Mouse (Mus musculus): Measurements from ENCODE around the gene Pkn1. TPM values are rescaled to one million over a fixed set of nuclear protein-coding genes. Genes with fewer than 3 reads are reported as not detected.

The Pkn1 gene
- total and polyA plus RNA-seq, 2 experiments from 2014 or later, result 21.7 to 71.2 TPM

DNA sequence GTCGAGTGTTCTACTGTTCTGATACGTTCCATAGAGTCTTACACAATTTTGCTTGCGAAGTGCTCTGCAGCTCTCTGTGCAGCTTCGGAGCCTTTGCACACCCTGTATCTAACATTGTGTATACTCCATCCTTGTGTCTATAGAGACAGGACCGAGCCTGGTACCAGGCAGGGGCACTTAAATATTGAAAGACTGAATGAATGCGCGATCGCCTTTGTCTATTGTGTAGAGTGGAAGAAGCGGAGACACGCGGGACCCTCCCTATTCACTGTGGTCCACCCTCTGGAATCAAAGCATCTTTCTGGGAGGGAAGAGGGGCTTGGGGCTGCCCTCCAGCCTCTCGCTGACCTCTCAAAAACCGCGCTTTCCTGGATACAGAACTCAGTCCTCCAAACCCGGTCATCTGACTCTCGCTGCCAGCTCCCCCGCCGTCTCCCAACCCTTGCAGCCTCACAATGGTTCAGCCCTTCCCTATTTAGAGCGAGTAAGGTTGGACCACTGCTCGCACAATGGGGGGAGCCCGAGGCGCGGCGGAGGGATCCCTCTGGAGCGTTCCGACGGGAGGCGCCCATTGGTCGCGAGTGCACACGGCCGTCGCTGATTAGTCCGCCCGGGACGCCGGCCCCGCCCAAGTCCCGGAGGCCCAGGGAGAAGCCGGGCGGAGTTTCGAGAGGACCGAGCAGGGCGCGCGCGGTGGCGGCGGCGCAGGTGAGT, 46.8 kb downstream of the Pkn1 start, which contains the start of gene Gipc1:
Gene Gipc1, plus strand, starts transcription at position 648 of the 714 bp plus-strand sequence.
- no peaks in the 10 kb centered on the region for H3K27me3 ChIP-seq (ENCODE audit: insufficient read depth, low read length)
- ATAC-seq (ENCODE audit: low FRiP score) (peak; percentile 96), DNase-seq (ENCODE audit: low spot score) (peak; percentile 99)
- H3K4me3 ChIP-seq (ENCODE audit: low read depth, low read length), result peak within 1 kb of the TSS; percentile 91
- H3K36me3 ChIP-seq (ENCODE audit: insufficient read depth, low read length), result no peaks in the 10 kb centered on the region
- H3K9me3 ChIP-seq (ENCODE audit: low read length), result no peaks in the 10 kb centered on the region
- no peak for TF ChIP-seq CTCF (IDR thresholded peaks at IDR 0.05)
- peak within 1 kb of the TSS; percentile 85 for H3K27ac ChIP-seq (ENCODE audit: low read depth, low read length)
- H3K9ac ChIP-seq (replicated peaks; ENCODE audit: low read length, poor library complexity, severe bottlenecking), result peak within 1 kb of the TSS; percentile 83
- 4% methylated on average over 49 of the region's 50 CpGs for WGBS
- H3K4me2 ChIP-seq (ENCODE audit: low read depth, low read length, poor library complexity, severe bottlenecking), result peak within 1 kb of the TSS; percentile 93
- H3K4me1 ChIP-seq (ENCODE audit: insufficient read depth, low read length), result peaks cover 9% of the 10 kb centered on the region; the same call in 1 of the 2 replicates

GRCm38 (mm10) chr8:83649699-83650098, 49.3 kb downstream of the Pkn1 start:
- no peaks in the 10 kb centered on the region for H3K36me3 ChIP-seq (ENCODE audit: insufficient read depth, low read length)
- no peak overlapping the region for H3K4me3 ChIP-seq (ENCODE audit: low read depth, low read length)
- no peak overlapping the region for H3K9ac ChIP-seq (replicated peaks; ENCODE audit: low read length, poor library complexity, severe bottlenecking)
- no peak for TF ChIP-seq CTCF (IDR thresholded peaks at IDR 0.05)
- H3K4me2 ChIP-seq (ENCODE audit: low read depth, low read length, poor library complexity, severe bottlenecking), result no peak overlapping the region
- no peaks in the 10 kb centered on the region for H3K27me3 ChIP-seq (ENCODE audit: insufficient read depth, low read length)
- H3K27ac ChIP-seq (ENCODE audit: low read depth, low read length), result no peak overlapping the region
- ATAC-seq (ENCODE audit: low FRiP score) (no peak), DNase-seq (ENCODE audit: low spot score) (no peak)
- WGBS, result 95% methylated on average over 6 of the region's 6 CpGs
- H3K4me1 ChIP-seq (ENCODE audit: insufficient read depth, low read length), result peaks cover 9% of the 10 kb centered on the region; the same call in 1 of the 2 replicates
- no peaks in the 10 kb centered on the region for H3K9me3 ChIP-seq (ENCODE audit: low read length)

DNA sequence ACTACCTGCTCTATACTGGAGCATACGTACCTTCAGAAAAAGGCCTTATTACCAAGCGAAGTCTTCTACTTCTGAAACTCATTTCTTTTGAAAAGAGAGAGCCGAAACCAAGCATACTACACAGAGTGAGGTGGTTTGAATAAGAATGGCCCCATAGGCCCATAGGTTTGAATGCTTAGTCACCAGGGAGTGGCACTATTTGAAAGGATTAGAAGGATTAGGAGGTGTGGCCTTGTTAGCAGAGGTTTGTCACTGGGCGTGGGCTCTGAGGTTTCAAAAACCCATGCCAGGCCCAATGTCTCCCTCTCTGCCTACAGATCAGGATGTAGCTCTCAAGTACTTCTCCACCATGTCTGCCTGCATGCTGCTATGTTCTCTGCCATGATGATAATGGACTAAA, 50.9 kb downstream of the Pkn1 start:
- WGBS, result 92% methylated on average over 4 of the region's 4 CpGs
- no peaks in the 10 kb centered on the region for H3K9me3 ChIP-seq (ENCODE audit: low read length)
- ATAC-seq (ENCODE audit: low FRiP score) (no peak), DNase-seq (ENCODE audit: low spot score) (no peak)
- H3K9ac ChIP-seq (replicated peaks; ENCODE audit: low read length, poor library complexity, severe bottlenecking), result no peak overlapping the region
- no peak overlapping the region for H3K4me2 ChIP-seq (ENCODE audit: low read depth, low read length, poor library complexity, severe bottlenecking)
- H3K4me3 ChIP-seq (ENCODE audit: low read depth, low read length), result no peak overlapping the region
- H3K36me3 ChIP-seq (ENCODE audit: insufficient read depth, low read length), result no peaks in the 10 kb centered on the region
- H3K27me3 ChIP-seq (ENCODE audit: insufficient read depth, low read length), result no peaks in the 10 kb centered on the region
- no peaks in the 10 kb centered on the region for H3K4me1 ChIP-seq (ENCODE audit: insufficient read depth, low read length)
- no peak overlapping the region for H3K27ac ChIP-seq (ENCODE audit: low read depth, low read length)
- no peak for TF ChIP-seq CTCF (IDR thresholded peaks at IDR 0.05)

DNA sequence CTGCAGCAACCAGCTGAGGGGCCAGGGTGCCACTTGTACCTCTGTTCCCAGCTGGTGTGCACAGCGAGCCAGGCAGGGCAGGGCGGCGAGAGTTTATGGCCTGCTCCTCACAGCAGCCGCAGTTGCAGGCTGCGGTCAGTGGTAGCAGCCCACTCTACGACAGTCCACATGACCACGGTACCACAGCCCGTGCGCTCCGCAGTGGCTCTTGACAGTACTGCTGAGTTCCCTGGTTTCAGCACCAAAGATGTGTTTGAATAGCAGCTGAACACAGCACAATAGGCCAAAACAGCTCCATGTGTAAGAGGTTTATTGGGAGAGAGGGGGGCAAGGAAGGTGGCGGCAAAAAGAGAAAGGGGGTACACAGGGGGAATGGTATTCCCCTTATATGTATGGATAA, 51.5 kb downstream of the Pkn1 start:
- H3K36me3 ChIP-seq (ENCODE audit: insufficient read depth, low read length), result no peaks in the 10 kb centered on the region
- H3K9me3 ChIP-seq (ENCODE audit: low read length), result no peaks in the 10 kb centered on the region
- no peak overlapping the region for H3K4me2 ChIP-seq (ENCODE audit: low read depth, low read length, poor library complexity, severe bottlenecking)
- H3K4me1 ChIP-seq (ENCODE audit: insufficient read depth, low read length), result no peaks in the 10 kb centered on the region
- H3K4me3 ChIP-seq (ENCODE audit: low read depth, low read length), result no peak overlapping the region
- ATAC-seq (ENCODE audit: low FRiP score) (no peak), DNase-seq (ENCODE audit: low spot score) (no peak)
- no peak overlapping the region for H3K27ac ChIP-seq (ENCODE audit: low read depth, low read length)
- WGBS, result 95% methylated on average over 11 of the region's 11 CpGs
- no peaks in the 10 kb centered on the region for H3K27me3 ChIP-seq (ENCODE audit: insufficient read depth, low read length)
- TF ChIP-seq CTCF (IDR thresholded peaks at IDR 0.05), result no peak
- no peak overlapping the region for H3K9ac ChIP-seq (replicated peaks; ENCODE audit: low read length, poor library complexity, severe bottlenecking)

DNA sequence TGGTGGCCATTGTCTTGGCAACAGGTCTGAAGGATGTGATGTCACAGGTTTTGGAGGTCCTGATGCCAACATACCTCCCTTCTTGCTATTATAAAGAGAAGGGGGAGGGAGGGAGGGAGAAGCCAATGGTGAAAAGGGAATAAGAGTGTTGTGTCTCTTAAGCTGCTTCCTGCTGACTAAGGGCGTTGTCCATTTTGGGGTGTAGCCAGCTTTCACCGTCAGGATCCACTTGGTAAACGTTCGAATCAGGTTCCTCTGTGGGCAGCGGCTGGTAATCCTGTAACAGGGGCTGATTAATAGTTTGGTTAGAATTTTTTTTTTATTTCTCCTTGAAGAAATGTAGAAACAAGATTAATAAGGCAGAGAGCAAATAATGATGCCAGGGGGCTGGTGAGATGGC, 59.3 kb downstream of the Pkn1 start:
- DNase-seq (ENCODE audit: low spot score), result no peak
- Histone ChIP-seq H3K4me3 (ENCODE audit: low read depth, low read length) (no peak overlapping the region), H3K9me3 (ENCODE audit: low read length) (peaks cover 2% of the 10 kb centered on the region; the same call in 1 of the 2 replicates), H3K4me1 (ENCODE audit: insufficient read depth, low read length) (no peaks in the 10 kb centered on the region), H3K27me3 (ENCODE audit: insufficient read depth, low read length) (no peaks in the 10 kb centered on the region), H3K27ac (ENCODE audit: low read depth, low read length) (no peak overlapping the region), H3K4me2 (ENCODE audit: low read depth, low read length, poor library complexity, severe bottlenecking) (no peak overlapping the region), H3K9ac (replicated peaks; ENCODE audit: low read length, poor library complexity, severe bottlenecking) (no peak overlapping the region), H3K36me3 (ENCODE audit: insufficient read depth, low read length) (no peaks in the 10 kb centered on the region)
- no peak for ATAC-seq (ENCODE audit: low FRiP score)
- 72% methylated on average over 5 of the region's 5 CpGs for WGBS
- no peak for TF ChIP-seq CTCF (IDR thresholded peaks at IDR 0.05)

DNA sequence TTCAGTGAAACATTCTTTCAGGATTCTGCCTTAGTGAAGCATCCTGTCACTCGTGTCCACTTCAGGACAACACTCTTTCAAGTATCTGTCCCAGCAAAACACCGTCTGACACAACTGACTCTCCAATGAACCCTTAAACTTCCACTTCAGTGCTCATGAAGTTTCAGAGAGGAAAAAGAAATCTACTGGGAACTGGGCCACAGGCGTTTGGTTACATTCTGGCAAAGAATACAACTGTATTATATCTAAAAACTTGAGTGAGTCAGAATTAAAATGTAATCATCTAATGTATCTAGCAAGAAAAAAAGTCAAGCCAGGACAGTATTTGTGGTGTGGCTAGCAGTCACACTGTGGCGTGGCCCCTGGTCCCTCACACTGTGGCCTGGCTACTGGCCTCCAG, 60.1 kb downstream of the Pkn1 start:
- DNase-seq (ENCODE audit: low spot score) (no peak), ATAC-seq (ENCODE audit: low FRiP score) (no peak)
- Histone ChIP-seq H3K4me2 (ENCODE audit: low read depth, low read length, poor library complexity, severe bottlenecking) (no peak overlapping the region), H3K4me1 (ENCODE audit: insufficient read depth, low read length) (no peaks in the 10 kb centered on the region), H3K4me3 (ENCODE audit: low read depth, low read length) (no peak overlapping the region), H3K9me3 (ENCODE audit: low read length) (peaks cover 2% of the 10 kb centered on the region; the same call in 1 of the 2 replicates), H3K9ac (replicated peaks; ENCODE audit: low read length, poor library complexity, severe bottlenecking) (no peak overlapping the region), H3K36me3 (ENCODE audit: insufficient read depth, low read length) (no peaks in the 10 kb centered on the region), H3K27me3 (ENCODE audit: insufficient read depth, low read length) (no peaks in the 10 kb centered on the region), H3K27ac (ENCODE audit: low read depth, low read length) (no peak overlapping the region)
- no peak for TF ChIP-seq CTCF (IDR thresholded peaks at IDR 0.05)
- WGBS, result 76% methylated on average over 4 of the region's 4 CpGs

All from midbrain, postnatal 0 days (tissue).